Mouse (Mus musculus): ENCODE results near the gene Slc16a7.

Slc16a7 gene

GRCm38 (mm10) chr10:125324149-125324834 lies 65.0 kb downstream of the Slc16a7 start:
- no peak for DNase-seq (ENCODE audit: low read depth, low spot score)

- no peak for DNase-seq (ENCODE audit: low read depth, low spot score)
These were observed 67.5 kb downstream of the Slc16a7 start for GRCm38 (mm10) chr10:125321446-125322428.

GRCm38 (mm10) chr10:125317317-125317716 lies 71.9 kb downstream of the Slc16a7 start:
- no peak for DNase-seq (ENCODE audit: low read depth, low spot score)

- DNase-seq (ENCODE audit: low read depth, low spot score) = no peak
These were observed 78.4 kb downstream of the Slc16a7 start for GRCm38 (mm10) chr10:125310855-125311254.

GRCm38 (mm10) chr10:125298036-125298435 lies 91.2 kb downstream of the Slc16a7 start:
- DNase-seq (ENCODE audit: low read depth, low spot score) = no peak

GRCm38 (mm10) chr10:125290320-125290719 lies 98.9 kb downstream of the Slc16a7 start:
- DNase-seq (ENCODE audit: low read depth, low spot score) = no peak

- DNase-seq (ENCODE audit: low read depth, low spot score) = no peak
These were observed 100.7 kb downstream of the Slc16a7 start for GRCm38 (mm10) chr10:125288560-125288959.

GRCm38 (mm10) chr10:125285386-125285785 lies 103.9 kb downstream of the Slc16a7 start:
- no peak for DNase-seq (ENCODE audit: low read depth, low spot score)

GRCm38 (mm10) chr10:125275149-125275848 lies 114.0 kb downstream of the Slc16a7 start:
- no peak for DNase-seq (ENCODE audit: low read depth, low spot score)

GRCm38 (mm10) chr10:125274519-125275148 lies 114.6 kb downstream of the Slc16a7 start:
- no peak for DNase-seq (ENCODE audit: low read depth, low spot score)

GRCm38 (mm10) chr10:125273759-125274158 lies 115.5 kb downstream of the Slc16a7 start:
- DNase-seq (ENCODE audit: low read depth, low spot score) = no peak

- no peak for DNase-seq (ENCODE audit: low read depth, low spot score)
These were observed 117.8 kb downstream of the Slc16a7 start for GRCm38 (mm10) chr10:125271448-125271847.

- no peak for DNase-seq (ENCODE audit: low read depth, low spot score)
These were observed 119.0 kb downstream of the Slc16a7 start for GRCm38 (mm10) chr10:125270266-125270665.

GRCm38 (mm10) chr10:125266322-125266721 lies 122.9 kb downstream of the Slc16a7 start:
- no peak for DNase-seq (ENCODE audit: low read depth, low spot score)

- no peak for DNase-seq (ENCODE audit: low read depth, low spot score)
These were observed 123.4 kb downstream of the Slc16a7 start for GRCm38 (mm10) chr10:125265901-125266300.

- DNase-seq (ENCODE audit: low read depth, low spot score) = no peak
These were observed 123.8 kb downstream of the Slc16a7 start for GRCm38 (mm10) chr10:125265467-125265866.

- DNase-seq (ENCODE audit: low read depth, low spot score) = no peak
These were observed 124.3 kb downstream of the Slc16a7 start for GRCm38 (mm10) chr10:125264938-125265337.

GRCm38 (mm10) chr10:125255904-125256303 lies 133.4 kb downstream of the Slc16a7 start:
- no peak for DNase-seq (ENCODE audit: low read depth, low spot score)

- DNase-seq (ENCODE audit: low read depth, low spot score) = no peak
These were observed 174.7 kb downstream of the Slc16a7 start for GRCm38 (mm10) chr10:125214536-125214935.

- DNase-seq (ENCODE audit: low read depth, low spot score) = no peak
These were observed 175.5 kb downstream of the Slc16a7 start for GRCm38 (mm10) chr10:125213805-125214204.

GRCm38 (mm10) chr10:125187544-125187943 lies 201.7 kb downstream of the Slc16a7 start:
- DNase-seq (ENCODE audit: low read depth, low spot score) = no peak
